Mouse (Mus musculus) myocyte (in vitro differentiated cells): ENCODE results near the gene Mfsd4b4.

Experiments
- CEBPB ChIP-seq: IDR thresholded peaks from 2 replicates; pipeline ENCODE4 v1.6.1; 2011; ENCODE audit warnings: mild to moderate bottlenecking, moderate library complexity; ENCODE audit not compliant: poor library complexity, insufficient read depth, severe bottlenecking
- E2F4 ChIP-seq: IDR thresholded peaks from one replicate; pipeline ENCODE4 v1.6.1; 2011; ENCODE audit warnings: mild to moderate bottlenecking, control low read depth, moderate library complexity; ENCODE audit not compliant: insufficient read depth
- MAX ChIP-seq: IDR thresholded peaks from one replicate; pipeline ENCODE4 v1.6.1; 2011; ENCODE audit warnings: low read depth, mild to moderate bottlenecking, control low read depth
- MYOD1 ChIP-seq, 3 experiments: IDR thresholded peaks; one replicate each; pipeline ENCODE4 v1.6.1; 2011; ENCODE audit warnings: control low read depth in 2 of 3, low read depth in 2 of 3, mild to moderate bottlenecking in 2 of 3, moderate library complexity in 1 of 3; ENCODE audit not compliant: insufficient read length in 2 of 3, control insufficient read depth in 1 of 3
- MYOG ChIP-seq, 3 experiments: IDR thresholded peaks; one replicate each; pipeline ENCODE4 v1.6.1; 2011; ENCODE audit warnings: control low read depth in 2 of 3, low read depth in 2 of 3, mild to moderate bottlenecking in 2 of 3; ENCODE audit not compliant: insufficient read length in 2 of 3, control insufficient read depth in 1 of 3, insufficient read depth in 1 of 3
- POLR2A ChIP-seq: IDR thresholded peaks from one replicate; pipeline ENCODE4 v1.6.1; 2011; ENCODE audit warnings: low read depth, mild to moderate bottlenecking, control low read depth, moderate library complexity; ENCODE audit not compliant: insufficient read length
- POLR2AphosphoS2 ChIP-seq: IDR thresholded peaks from one replicate; pipeline ENCODE4 v1.6.1; 2011; ENCODE audit warnings: low read depth, control low read depth; ENCODE audit not compliant: insufficient read length
- SRF ChIP-seq: IDR thresholded peaks from one replicate; pipeline ENCODE4 v1.6.1; 2011; ENCODE audit warnings: low read depth; ENCODE audit not compliant: control insufficient read depth, insufficient read length
- TCF12 ChIP-seq: IDR thresholded peaks from one replicate; pipeline ENCODE4 v1.6.1; 2011; ENCODE audit warnings: mild to moderate bottlenecking, control low read depth; ENCODE audit not compliant: poor library complexity, insufficient read depth, severe bottlenecking
- TCF3 ChIP-seq: IDR thresholded peaks from one replicate; pipeline ENCODE4 v1.6.1; 2011; ENCODE audit warnings: low read depth, control low read depth; ENCODE audit not compliant: insufficient read length
- USF1 ChIP-seq: IDR thresholded peaks from one replicate; pipeline ENCODE4 v1.6.1; 2011; ENCODE audit warnings: low read depth, mild to moderate bottlenecking, control low read depth, moderate library complexity

DNA sequence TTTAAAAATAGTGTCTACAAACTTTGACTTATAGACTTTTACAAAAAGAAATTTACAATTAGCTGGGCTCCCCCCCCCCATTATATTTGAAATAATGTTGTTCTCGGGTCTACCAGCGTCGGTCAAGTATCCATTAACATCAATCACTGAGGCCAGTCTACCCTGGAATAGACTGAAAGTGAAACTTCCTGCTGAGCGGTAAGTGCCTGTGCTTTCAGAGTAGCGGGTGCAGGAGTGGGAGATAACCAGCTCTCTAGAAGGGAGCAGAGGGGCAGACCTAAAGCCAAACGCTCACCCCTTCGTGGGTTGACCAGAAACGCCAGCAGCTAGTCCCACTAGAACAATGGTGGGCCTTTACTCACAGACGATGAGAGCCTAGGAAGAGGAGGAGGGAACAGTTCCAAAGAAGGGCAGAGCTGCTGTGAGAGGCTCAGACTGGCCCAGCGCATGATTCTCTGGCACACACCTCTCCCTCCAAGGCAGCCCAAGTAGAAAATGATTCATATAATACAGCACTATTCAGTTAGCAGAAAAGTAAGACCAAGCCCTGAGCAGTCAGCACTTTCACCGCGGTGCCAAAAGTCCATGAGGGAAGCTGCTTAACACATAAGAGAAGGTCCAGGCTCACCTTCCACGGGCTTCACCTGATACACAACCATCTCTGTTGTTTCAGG is 9.9 kb upstream of the Mfsd4b4 start:
- TF ChIP-seq POLR2A: no peak
- TF ChIP-seq POLR2AphosphoS2: no peak
- no peak for TF ChIP-seq TCF12
- no peak for TF ChIP-seq CEBPB
- TF ChIP-seq SRF: no peak
- no peak for TF ChIP-seq USF1
- no peak for TF ChIP-seq TCF3
- no peak for TF ChIP-seq MYOD1 (IDR thresholded peaks at IDR 0.05; ENCODE audit: control insufficient read depth in 1 of 3, insufficient read length in 2 of 3, low read depth in 2 of 3)
- no peak for TF ChIP-seq MYOG (IDR thresholded peaks at IDR 0.05; ENCODE audit: control insufficient read depth in 1 of 3, insufficient read depth in 1 of 3, insufficient read length in 2 of 3, low read depth in 2 of 3)
- TF ChIP-seq E2F4: no peak
- TF ChIP-seq MAX: no peak
